Mouse (Mus musculus): ENCODE results near the gene Klk4.
A peak's percentile ranks its signal among the peaks of the same experiment; 100 is the strongest.

Gene Klk4

DNA sequence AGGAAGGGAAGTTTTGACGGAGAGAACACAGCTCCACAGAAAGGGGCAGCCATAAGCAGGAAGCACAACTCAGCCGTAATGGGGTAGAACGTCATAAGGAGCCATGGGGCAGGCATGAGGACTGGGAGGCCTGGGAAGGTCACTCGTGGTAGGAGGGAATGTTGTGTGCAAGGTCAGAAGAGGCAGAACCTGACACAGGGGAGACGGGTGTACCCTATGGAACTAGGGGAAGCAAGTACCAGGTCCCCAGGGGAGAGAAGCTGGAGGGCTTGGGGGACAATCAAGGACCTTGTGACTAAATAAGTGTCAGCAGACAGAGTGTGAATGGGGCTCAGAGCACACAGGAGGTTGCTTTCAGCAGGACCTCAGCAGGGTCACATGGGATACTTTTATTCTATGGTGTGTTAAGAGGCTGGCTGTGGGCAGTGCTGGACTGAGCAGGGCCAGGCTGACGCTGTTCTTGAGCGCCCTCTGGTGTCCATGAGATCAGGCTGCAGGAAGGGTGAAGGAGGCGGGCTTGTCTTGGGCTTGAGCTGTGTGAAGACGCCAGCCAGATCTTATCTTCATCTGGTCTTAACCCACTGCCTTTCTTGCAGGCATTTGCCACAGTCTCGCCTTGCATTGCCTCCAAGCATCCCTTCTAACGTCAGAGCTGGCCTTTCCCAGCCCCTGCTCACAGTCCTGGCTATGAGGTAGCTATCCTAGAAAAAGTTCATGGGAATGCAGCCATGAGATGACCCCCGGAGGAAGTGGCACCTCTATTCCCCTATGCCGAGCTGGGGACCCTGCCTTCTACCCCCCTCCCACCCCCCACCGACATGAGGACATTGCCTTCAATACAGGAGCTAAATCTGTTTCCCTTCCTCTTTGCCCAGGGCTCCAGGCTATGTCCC lies 38.8 kb downstream of the Klk4 start:
- peak; percentile 77 for DNase-seq (ENCODE audit: low spot score)

DNA sequence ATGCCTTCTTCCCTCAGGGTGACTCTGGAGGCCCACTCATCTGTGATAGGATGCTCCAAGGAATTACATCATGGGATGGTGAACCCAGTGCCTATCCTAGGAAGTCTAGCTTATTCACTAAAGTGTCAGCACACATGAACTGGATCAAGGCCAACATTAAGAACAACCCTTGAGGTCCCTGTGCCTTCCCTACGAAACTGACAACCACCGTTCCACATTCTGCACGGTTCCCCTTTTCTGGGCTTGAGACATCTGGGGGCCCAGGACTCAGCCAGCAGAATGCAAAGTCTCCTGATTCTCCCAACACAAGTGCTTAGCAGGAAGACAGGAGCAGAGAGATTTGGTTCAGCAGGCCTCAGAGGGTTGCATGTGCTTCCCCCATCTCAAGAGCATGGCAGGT lies 39.6 kb downstream of the Klk4 start:
- no peak for DNase-seq (ENCODE audit: low spot score)

DNA sequence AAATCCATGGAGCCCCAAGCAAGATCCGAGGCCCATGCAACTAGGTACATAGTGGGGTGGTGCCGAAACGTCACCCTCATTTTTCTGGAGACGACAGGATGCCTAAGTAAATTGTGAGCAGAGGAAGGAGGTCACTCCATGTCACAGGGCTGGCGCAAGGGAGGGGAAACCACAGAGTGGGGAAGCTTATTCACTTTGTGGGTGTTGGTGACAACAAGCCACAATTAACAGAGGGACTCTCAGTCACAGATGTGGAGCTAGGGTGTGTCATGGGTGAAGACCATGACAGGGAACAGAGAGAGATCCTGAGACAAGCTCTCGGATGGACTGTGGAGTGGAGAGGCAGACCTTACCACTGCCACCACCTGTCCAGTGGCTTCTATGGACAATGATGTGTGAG lies 40.1 kb downstream of the Klk4 start:
- no peak for DNase-seq (ENCODE audit: low spot score)

DNA sequence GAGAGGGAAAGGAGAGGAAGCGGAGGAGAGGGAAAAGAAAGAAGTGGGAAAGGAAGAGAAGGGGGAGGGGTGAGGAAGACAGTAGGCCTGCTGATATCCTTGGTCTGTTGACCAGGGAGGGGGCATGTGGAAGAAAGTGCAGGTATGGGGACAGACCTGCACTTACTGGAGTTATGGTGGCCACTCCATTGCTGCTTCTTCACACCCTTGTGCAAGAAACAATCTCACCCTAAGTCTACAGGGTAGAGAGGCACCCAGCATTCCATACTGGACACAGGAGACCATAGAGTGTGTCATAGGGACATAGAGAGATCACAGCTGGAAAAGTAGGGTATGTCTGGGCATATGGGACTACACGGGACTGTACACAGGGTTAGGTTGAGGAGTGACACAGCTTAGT lies 41.0 kb downstream of the Klk4 start:
- no peak for DNase-seq (ENCODE audit: low spot score)

- DNase-seq (ENCODE audit: low spot score) = no peak
These were observed 45.0 kb downstream of the Klk4 start for GRCm38 (mm10) chr7:43925985-43926384.

DNA sequence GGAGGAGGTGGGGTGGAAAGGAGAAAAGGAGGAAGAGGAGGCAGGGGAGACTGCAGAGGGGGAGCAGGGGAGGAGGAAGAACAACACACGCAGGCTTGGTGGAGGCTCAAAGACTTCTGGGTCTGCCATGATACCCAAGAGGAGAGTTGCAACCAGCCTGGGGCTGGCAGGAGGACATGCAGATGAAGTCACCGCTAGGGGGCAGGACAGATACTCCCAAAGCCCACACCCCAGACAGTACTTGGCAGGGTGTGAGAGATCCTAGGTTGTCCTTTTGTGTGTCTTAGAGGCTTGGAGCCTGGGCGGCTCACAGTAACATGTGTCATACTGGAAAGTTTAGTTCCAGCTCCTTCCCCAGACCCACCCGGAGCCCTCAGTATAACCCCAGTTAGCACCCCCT lies 47.6 kb downstream of the Klk4 start:
- DNase-seq (ENCODE audit: low spot score) = no peak

GRCm38 (mm10) chr7:43932337-43932736 lies 51.4 kb downstream of the Klk4 start:
- DNase-seq (ENCODE audit: low spot score) = no peak

- no peak for DNase-seq (ENCODE audit: low spot score)
These were observed 52.5 kb downstream of the Klk4 start, which contains the start of gene Klk15 for GRCm38 (mm10) chr7:43933440-43933839. Klk15 (plus strand) TSS chr7:43933740.

GRCm38 (mm10) chr7:43934747-43935146 lies 53.8 kb downstream of the Klk4 start:
- no peak for DNase-seq (ENCODE audit: low spot score)
